Mouse (Mus musculus) liver, embryonic 14.5 days (tissue): ENCODE data around the gene Vezf1.
"Not testable (repeated sequence)": the region's sequence is repeated elsewhere in the genome, so short reads cannot be mapped to it uniquely, and the experiment has no call there.

Source experiments
- CTCF ChIP-seq: IDR thresholded peaks from 2 replicates; pipeline ENCODE4 v1.5.1; 2016; ENCODE audit warnings: antibody characterized with exemption, low read depth, control low read depth
- EP300 ChIP-seq: IDR thresholded peaks from 2 replicates; pipeline ENCODE4 v1.6.1; 2016; ENCODE audit warnings: antibody characterized with exemption, low read depth

GRCm38 (mm10) chr11:88045159-88045558, 22.9 kb upstream of the Vezf1 start:
- not testable (repeated sequence) for TF ChIP-seq CTCF, EP300
